22 mouse cellular contexts compared by ENCODE assay signal in the genomic region with DNA sequence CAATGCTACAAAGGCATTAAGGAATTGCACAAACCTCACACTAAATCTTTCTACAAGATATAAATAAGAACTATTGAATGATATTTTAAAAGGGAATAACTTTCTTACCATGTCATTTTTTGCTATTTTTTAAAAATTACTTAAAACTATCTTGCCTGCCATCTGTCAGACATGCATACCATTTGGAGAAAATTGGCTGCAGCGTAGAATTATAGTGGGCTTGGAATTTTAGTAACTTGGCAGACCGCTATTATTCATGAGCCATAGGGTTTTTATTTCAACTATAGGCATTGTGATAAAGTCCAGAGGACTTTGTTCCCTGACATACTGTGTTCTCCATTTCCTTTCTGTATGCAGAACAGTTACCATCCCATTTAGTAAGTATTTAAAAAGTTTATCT.
DNase-seq lines count a peak whose midpoint lies in the region; ATAC-seq and TF ChIP-seq lines count a peak whose summit lies in the region.
"Had no signal": no experiment of that assay in that cellular context is flagged by ENCODE, and none has a peak within 500 bp of the region (broad histone marks: within the 10 kb centered on the region; RNA-seq: fewer than 3 reads in every experiment).

No protein-coding gene starts in this region.

- H3K9ac ChIP-seq in forebrain, postnatal 0 days = no peak overlapping the region
- H3K9ac ChIP-seq in forebrain, embryonic 15.5 days (replicated peaks) = no peak overlapping the region
- H3K9ac ChIP-seq: embryonic facial prominence, embryonic 12.5 days; embryonic facial prominence, embryonic 15.5 days; forebrain, embryonic 12.5 days; hindbrain, embryonic 12.5 days; hindbrain, embryonic 15.5 days had no signal

- no peaks in the 10 kb centered on the region for H3K27me3 ChIP-seq in forebrain, postnatal 0 days (ENCODE audit: insufficient read depth, low read length)
- no peaks in the 10 kb centered on the region for H3K27me3 ChIP-seq in forebrain, embryonic 15.5 days
- H3K27me3 ChIP-seq: embryonic facial prominence, embryonic 12.5 days; embryonic facial prominence, embryonic 15.5 days; forebrain, embryonic 12.5 days; hindbrain, embryonic 12.5 days; hindbrain, embryonic 15.5 days had no signal

- no peak overlapping the region for H3K27ac ChIP-seq in forebrain, postnatal 0 days (ENCODE audit: low read depth, low read length)
- H3K27ac ChIP-seq in forebrain, embryonic 15.5 days (replicated peaks) = no peak overlapping the region; the same call in 1 of the 2 replicates
- peak overlapping the region; percentile 58 for H3K27ac ChIP-seq in layer of hippocampus, adult 2 months
- H3K27ac ChIP-seq: embryonic facial prominence, embryonic 12.5 days; embryonic facial prominence, embryonic 15.5 days; forebrain, embryonic 12.5 days; heart, adult 2 months; hindbrain, embryonic 12.5 days; hindbrain, embryonic 15.5 days had no signal

- no peaks in the 10 kb centered on the region for H3K4me1 ChIP-seq in forebrain, postnatal 0 days (ENCODE audit: insufficient read depth)
- no peaks in the 10 kb centered on the region for H3K4me1 ChIP-seq in forebrain, embryonic 15.5 days
- H3K4me1 ChIP-seq: embryonic facial prominence, embryonic 12.5 days; embryonic facial prominence, embryonic 15.5 days; forebrain, embryonic 12.5 days; hindbrain, embryonic 12.5 days; hindbrain, embryonic 15.5 days had no signal

- no peak for TF ChIP-seq CTCF in forebrain, postnatal 0 days (IDR thresholded peaks at IDR 0.05; ENCODE audit: low read depth)
- TF ChIP-seq CTCF in layer of hippocampus, adult 2 months (conservative IDR thresholded peaks at IDR 0.05) = no peak

- 56% methylated on average over 2 of the region's 2 CpGs for WGBS in forebrain, postnatal 0 days
- 69% methylated on average over 2 of the region's 2 CpGs for WGBS in forebrain, embryonic 15.5 days

- ATAC-seq in forebrain, postnatal 0 days = peak; percentile 27; the same call in 1 of the 2 replicates
- no peak for ATAC-seq in forebrain, embryonic 15.5 days (replicated peaks)
- ATAC-seq: CD4-positive, CD25-positive, alpha-beta regulatory T cell, adult 4 months; intestine, postnatal 0 days had no signal

- H3K4me3 ChIP-seq in forebrain, postnatal 0 days (ENCODE audit: low read depth, low read length) = no peak overlapping the region
- H3K4me3 ChIP-seq in forebrain, embryonic 15.5 days = no peak overlapping the region
- no peak overlapping the region for H3K4me3 ChIP-seq in layer of hippocampus, adult 2 months
- H3K4me3 ChIP-seq: embryonic facial prominence, embryonic 12.5 days; embryonic facial prominence, embryonic 15.5 days; forebrain, embryonic 12.5 days; heart, adult 2 months; hindbrain, embryonic 12.5 days; hindbrain, embryonic 15.5 days had no signal

- DNase-seq in forebrain, postnatal 0 days = peak; percentile 56
- DNase-seq in layer of hippocampus, adult 2 months (ENCODE audit: low spot score in 2 of 2) = peak in 1 of 2 experiments; percentile 29
- DNase-seq in layer of hippocampus, adult 8-10 months (ENCODE audit: low spot score in 2 of 2) = no peak
- DNase-seq in brain, embryonic 18.5 days (ENCODE audit: low read depth, low spot score) = peak; percentile 20
- no peak for DNase-seq in heart, adult 8-10 months (ENCODE audit: low spot score)
- DNase-seq: adrenal gland, adult 2 months; adrenal gland, postnatal 14 days; cerebellum, adult 18-20 months; cerebellum, adult 9-10 months; cerebellum, postnatal 14 days; gastrocnemius, postnatal 10 days; gastrocnemius, postnatal 36 days; heart, adult 2 months had no signal

- no peaks in the 10 kb centered on the region for H3K9me3 ChIP-seq in forebrain, postnatal 0 days (ENCODE audit: low read length)
- no peaks in the 10 kb centered on the region for H3K9me3 ChIP-seq in forebrain, embryonic 15.5 days
- H3K9me3 ChIP-seq: embryonic facial prominence, embryonic 12.5 days; embryonic facial prominence, embryonic 15.5 days; forebrain, embryonic 12.5 days; hindbrain, embryonic 12.5 days; hindbrain, embryonic 15.5 days had no signal

- H3K36me3 ChIP-seq in forebrain, postnatal 0 days (ENCODE audit: insufficient read depth) = no peaks in the 10 kb centered on the region
- H3K36me3 ChIP-seq in forebrain, embryonic 15.5 days = no peaks in the 10 kb centered on the region
- H3K36me3 ChIP-seq: embryonic facial prominence, embryonic 12.5 days; embryonic facial prominence, embryonic 15.5 days; forebrain, embryonic 12.5 days; hindbrain, embryonic 12.5 days; hindbrain, embryonic 15.5 days had no signal

- no peak overlapping the region for H3K4me2 ChIP-seq in forebrain, postnatal 0 days (ENCODE audit: low read depth)
- H3K4me2 ChIP-seq in forebrain, embryonic 15.5 days (replicated peaks) = no peak overlapping the region
- H3K4me2 ChIP-seq: embryonic facial prominence, embryonic 12.5 days; embryonic facial prominence, embryonic 15.5 days; forebrain, embryonic 12.5 days; heart, embryonic 11.5 days; hindbrain, embryonic 12.5 days; hindbrain, embryonic 15.5 days had no signal

Comparison
In these comparisons a context has a peak if more than half of its experiments do, and no peak if none do; other contexts are left out.
1. DNase-seq: peak in forebrain, postnatal 0 days (single experiment) and brain, embryonic 18.5 days (single experiment); none in layer of hippocampus, adult 8-10 months (0 of 2) and heart, adult 8-10 months (single experiment).